Mouse (Mus musculus): Measurements from ENCODE around the gene B2m.

Gene B2m

DNA sequence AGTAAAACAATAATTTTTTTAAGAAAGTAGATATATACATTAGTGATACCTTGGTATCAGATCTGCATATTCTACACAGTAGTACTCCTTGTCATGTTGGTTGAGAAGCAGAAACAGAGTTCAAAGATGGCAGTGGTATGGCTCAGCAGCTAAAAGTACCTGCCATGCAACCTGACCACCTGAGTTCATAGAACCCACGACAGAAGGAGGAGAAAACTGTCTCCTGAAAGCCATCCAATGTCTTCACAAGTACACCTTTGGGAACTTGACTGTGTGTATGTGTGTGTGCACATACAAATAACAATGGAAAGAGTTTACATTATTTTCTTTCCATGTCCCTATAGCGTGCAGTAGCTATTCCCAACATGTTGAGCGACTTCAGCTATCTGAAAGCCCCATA lies 2.2 kb downstream of the B2m start:
- DNase-seq (ENCODE audit: low read depth, low spot score): no peak

DNA sequence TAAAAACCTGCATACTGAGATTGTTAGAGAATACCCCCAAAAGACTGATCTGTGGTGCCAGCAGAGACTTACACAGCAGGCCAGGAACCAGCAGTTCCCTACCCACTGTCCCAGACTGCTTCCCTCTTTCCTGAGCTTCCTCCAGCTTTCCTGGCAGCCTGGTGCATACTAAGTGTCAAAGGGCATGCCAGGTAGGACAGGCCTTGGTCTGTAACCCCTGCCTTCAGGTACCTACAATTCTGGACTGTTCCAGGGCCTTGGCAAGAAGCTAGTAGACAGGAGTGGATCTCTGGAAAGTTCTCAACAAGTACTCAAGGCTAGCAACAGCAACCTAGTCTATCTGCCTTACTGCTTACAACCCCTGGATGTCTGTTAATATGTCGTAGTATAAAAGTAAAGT lies 3.7 kb downstream of the B2m start:
- no peak for DNase-seq (ENCODE audit: low read depth, low spot score)

DNA sequence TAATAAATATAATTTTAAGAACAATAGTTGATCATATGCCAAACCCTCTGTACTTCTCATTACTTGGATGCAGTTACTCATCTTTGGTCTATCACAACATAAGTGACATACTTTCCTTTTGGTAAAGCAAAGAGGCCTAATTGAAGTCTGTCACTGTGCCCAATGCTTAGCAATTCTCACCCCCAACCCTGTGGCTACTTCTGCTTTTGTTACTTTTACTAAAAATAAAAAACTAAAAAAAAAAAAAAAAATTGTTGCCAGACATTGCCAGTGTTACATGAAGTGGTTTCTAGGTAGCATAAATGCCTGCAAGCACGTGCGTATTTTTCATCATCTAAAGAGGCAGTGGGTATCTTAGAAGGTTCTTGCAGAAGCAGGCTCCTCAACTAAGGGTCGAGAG lies 5.4 kb downstream of the B2m start:
- DNase-seq (ENCODE audit: low read depth, low spot score): no peak

DNA sequence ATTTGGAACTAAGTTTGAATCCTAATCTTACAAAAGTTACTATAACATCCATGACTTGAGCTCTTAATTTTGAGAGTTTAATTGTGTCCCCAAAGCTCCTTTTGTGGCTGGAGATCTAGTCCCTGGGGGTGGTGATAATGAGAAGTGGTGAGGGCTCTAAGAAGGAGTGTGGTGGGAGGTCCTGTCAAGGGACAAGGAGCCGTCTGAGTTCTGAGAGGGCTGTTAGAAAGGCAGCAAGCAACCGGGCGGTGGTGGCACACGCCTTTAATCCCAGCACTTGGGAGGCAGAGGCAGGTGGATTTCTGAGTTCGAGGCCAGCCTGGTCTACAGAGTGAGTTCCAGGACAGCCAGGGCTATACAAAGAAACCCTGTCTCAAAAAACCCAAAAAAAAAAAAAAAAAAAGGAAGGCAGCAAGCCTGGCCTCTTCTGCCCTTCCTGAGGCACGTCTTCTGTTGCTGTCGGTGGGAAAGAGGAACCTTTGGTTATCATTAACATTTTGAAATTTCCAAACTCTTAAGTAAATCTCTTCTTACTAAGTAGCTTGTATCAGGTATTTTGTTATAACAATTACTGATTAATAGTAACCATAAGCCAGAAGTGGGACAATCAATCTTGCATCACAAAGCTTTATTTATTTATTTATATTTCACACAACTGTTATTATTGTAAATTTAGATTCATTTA lies 6.3 kb downstream of the B2m start:
- DNase-seq (ENCODE audit: low read depth, low spot score): no peak

DNA sequence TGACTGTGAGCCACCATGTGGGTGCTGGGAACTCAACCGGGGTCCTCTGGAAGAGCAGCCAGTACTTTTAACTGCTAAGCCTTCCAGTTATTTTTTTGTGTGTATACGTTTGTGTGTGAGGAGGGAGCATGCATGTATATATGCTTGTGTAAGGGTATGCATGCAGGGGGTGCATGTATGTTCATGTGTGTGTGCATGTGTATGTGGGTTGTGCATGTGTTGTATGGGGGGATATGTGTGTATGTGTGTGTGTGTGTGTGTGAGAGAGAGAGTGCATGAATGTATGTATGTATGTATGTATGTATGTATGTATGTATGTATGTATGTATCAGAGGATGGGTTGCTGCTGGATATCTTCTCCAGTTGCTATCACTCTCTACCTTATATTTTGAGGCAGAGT lies 7.0 kb downstream of the B2m start:
- no peak for DNase-seq (ENCODE audit: low read depth, low spot score)

DNA sequence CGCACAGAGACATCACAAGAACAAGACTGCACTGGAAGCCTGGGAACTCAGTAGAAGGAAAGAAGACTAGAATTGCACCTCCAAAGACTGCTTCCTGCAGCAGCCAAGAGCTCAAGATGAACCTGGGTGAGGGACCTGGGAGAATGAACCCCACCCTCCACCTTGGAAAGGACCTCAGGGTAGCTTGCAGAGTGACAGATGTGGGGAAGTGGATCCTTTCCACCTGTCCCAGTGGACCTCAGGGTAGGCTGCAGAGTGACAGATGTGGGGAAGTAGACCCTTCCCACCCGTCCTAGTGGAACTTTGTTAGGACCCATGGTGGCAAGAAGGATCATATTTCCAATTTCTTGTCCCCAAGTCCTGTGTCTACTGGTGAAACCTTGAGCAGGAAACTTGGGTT lies 7.8 kb downstream of the B2m start:
- no peak for DNase-seq (ENCODE audit: low read depth, low spot score)

DNA sequence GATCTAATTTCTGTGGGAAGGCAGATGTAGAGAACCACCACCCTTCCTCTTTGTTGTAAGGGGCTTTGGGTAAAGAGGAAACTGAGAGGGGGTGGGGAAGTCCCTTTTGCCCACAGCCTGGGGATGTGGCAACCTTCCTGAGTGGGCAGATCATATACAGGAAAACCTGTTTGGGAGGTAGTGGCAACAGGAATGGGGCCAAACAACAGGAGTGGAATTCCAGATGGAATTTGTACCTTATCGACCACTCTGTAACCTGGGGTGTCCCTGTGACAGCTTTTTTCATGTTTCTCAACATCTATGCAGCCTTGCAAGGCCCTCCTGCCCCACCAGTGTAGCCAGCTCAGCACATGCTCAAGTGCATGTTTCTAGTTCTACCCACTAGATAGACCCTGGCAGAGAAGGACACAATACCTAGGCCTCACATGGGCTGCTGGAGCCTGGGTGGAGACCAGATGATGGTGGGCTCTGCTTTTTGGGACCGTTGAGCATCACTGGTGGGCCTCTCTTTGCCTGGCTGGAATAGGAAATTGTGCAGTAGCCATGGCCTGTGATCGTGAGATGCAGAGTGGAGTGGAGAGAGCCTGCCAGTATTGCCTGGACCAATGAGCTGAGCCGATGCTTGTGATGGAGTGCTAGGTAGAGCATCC lies 8.7 kb downstream of the B2m start:
- DNase-seq (ENCODE audit: low read depth, low spot score): no peak

DNA sequence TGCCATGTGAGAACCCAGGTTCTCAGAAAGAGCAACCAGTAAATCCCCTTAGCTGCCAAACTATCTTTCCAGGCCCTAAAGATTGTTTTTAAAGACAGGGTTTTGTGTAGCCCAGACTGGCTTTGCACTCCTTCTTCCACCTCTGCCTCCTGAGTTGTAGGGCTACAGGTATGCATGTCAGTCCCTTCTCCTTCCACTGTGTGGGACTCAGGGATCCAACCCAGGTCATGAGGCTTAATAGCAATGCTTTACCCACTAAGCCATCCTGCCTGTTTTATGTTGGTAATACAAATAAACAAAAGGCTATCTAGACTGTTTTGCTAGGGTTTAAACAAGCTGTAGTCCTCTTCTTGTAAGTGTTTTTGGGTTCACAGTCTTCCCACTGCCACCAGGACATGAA lies 10.1 kb downstream of the B2m start:
- DNase-seq (ENCODE audit: low read depth, low spot score): no peak

DNA sequence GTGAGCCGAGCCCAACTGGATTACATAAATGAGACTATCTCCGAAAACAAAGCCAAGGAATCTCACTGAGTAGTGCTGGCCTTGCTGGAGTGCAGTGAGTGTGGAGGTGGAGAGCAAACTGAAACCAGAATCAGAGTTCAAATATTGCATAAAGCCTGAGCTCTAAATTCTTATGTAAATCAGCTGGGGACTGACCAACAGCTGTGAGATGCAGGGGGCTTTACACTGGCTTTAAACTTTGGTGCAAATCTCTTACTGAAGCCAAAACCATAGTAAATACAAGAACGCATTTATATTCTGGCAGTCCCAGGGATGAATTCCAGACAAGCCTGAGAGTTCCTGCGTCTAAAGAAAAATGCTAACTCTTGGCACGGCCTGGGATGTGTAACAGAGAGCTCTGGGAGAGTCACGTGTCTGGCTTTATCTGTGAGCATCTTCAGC lies 10.9 kb downstream of the B2m start:
- no peak for DNase-seq (ENCODE audit: low read depth, low spot score)

DNA sequence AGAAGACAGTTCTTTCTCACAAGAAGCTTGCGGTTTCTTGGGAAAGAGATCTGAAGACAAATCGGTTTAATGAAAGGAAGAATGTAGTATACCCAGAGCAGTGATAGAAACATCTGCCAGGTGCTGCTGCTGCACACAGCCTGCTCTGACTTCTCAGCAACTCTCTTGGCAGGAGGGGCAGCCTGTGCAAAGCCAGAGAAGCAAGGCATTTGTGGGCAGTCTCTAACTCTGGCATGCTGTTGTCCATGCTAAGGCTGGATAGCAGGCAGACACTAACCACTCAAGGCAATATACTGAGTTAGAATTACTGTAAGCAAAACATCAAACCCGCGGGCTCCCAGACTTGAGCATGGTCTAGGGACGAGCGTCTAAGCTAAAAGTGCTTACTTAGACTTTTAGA lies 12.2 kb downstream of the B2m start:
- no peak for DNase-seq (ENCODE audit: low read depth, low spot score)

DNA sequence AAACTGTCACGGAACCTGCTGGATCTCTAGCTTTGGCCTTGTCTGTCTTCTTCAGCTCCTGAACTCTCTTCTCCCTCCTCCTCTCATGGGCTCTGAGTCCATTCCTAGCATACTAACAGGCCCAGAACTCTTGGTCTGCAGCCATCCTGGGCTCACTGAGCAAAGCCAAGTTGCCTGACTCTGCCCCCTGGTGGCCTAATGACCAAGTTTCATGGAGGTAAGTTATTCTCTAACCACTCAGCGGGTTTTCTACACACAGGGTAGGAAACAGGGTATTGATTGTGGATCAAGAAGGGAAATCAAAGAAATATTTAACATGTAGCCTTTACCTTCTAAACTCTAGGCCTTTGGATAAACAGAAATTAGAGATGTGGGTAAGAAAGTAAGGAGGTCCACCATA lies 13.2 kb downstream of the B2m start, which contains the start of gene Trim69:
Trim69 (plus strand) TSS at position 21 of the 400 bp plus-strand sequence.
- peak; percentile 63 for DNase-seq (ENCODE audit: low read depth, low spot score)

DNA sequence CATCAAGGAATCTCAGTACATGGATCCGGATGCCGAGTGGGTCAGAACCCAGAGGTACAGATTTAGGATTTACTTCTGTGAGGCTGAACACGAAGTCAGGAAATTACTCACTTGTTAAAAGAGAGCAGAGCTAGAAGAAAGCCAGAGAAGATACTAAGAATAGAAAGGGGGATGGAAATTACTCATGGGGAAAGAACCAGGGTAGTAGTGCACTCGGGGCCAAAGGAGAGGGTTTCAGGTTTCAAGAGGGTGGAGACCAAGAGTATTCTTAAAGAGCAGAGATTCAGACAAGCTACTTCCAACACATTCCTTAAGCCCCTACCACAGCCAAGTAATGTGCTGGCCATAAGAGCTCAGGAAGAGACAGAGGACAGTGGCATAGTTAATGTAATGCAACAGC lies 14.1 kb downstream of the B2m start:
- DNase-seq (ENCODE audit: low read depth, low spot score): no peak

DNA sequence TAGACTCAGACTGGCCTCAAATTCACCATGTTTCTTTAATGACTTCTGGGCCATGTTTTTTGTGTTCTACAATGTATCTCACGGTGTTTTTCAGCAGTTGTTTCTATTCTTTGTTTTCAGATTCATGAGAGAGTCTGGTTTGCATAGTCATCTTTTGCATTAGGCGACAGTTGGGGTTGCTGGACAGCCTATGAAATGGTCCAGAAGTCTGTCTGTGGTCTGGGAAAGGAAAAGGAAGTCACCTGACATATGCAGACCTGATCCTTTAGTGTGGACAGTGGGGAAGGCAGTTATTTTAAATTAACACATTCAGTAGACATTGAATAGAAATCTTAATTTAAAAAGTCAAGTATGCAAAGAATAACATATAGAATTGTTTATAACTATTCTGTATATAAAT lies 15.0 kb downstream of the B2m start:
- no peak for DNase-seq (ENCODE audit: low read depth, low spot score)

DNA sequence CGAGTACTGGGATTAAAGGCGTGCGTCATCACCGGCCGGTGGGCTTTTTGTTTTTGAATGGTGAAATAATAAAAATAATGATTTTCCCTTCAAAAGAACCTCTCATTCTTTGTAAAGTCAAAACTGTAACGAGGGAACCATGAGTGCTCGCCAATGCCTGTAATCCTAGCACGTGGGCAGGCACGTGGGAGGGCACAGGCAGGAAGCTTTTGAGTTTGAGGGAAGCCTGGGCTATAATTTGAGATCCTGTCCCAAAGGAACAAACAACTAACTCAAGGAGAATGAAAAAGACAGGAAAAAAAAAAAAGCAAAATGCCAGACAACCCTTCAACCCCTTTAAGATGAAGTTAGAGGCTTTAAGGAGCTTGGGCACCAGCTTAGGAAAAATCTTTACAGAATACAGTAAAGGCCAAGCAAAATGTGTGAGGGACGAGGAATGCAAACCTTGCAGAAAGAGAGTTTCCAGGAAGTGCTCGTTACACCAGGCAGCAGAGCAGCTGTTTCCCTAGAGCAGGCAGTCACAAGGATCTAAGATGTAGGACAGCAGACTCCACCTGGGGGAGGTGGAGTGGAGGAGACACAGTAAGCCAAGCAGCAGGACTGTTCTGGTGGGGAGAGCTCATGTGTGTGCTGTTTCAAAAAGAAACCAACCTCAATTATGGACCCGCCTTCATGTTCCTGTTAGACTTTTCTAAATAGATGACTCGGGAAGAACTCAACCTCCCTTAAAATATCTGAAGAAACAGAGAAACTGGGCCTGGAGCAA lies 16.1 kb downstream of the B2m start:
- no peak for DNase-seq (ENCODE audit: low read depth, low spot score)

DNA sequence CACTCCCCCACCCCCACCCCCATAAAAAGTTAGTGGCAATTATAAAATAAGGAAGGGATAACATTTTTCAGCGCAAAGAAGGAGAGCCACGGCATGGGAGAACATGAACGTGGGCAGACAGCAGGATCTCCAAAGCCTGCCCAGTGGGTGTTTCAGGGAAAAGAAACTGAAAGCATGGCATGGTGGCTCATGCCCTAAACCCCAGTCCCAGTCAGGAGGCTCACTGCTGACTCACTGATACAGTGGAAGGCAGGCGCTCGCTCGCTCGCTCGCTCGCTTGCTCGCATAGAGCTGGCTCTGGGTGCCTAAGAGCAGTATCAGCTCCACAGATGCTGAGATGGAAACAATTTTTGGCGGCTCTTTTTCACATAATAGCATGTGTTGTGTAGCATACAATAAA lies 16.8 kb downstream of the B2m start:
- DNase-seq (ENCODE audit: low read depth, low spot score): no peak

DNA sequence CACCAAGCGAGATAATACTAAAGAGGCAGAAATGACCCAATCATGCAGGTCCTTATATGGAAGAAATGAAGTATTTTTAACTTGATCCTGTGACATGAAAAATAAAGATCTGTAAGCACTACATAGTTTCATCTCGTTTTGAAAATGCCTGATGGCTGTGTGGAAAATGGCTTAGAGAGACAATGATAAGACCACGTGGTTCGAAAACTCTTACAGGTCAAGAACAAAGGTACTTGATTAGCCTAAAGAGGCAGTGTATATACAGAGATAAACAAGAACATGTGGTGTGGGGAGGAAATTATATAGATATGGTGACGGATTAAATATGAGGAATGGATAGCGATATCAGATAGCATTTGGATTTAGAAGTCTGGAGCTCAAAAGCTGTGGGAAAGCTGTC lies 23.8 kb downstream of the B2m start:
- no peak for DNase-seq (ENCODE audit: low read depth, low spot score)

DNA sequence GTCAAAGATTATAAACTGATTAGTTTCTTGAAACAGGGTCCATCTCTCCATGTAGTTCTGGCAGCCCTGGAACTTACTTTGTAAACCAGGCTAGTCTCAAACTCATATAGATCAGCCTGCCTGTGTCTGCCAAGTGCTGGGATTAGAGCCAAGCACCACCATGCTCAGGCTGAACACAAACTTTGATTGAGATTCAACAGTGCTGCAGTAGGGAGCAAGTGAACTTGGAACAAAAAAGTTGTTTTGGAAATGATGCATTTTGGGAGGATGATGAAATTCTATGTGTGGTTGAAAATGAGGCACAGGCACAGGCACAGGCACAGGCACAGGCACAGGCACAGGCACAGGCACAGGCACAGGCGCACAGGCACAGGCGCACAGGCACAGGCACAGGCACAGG lies 24.7 kb downstream of the B2m start:
- DNase-seq (ENCODE audit: low read depth, low spot score): no peak

DNA sequence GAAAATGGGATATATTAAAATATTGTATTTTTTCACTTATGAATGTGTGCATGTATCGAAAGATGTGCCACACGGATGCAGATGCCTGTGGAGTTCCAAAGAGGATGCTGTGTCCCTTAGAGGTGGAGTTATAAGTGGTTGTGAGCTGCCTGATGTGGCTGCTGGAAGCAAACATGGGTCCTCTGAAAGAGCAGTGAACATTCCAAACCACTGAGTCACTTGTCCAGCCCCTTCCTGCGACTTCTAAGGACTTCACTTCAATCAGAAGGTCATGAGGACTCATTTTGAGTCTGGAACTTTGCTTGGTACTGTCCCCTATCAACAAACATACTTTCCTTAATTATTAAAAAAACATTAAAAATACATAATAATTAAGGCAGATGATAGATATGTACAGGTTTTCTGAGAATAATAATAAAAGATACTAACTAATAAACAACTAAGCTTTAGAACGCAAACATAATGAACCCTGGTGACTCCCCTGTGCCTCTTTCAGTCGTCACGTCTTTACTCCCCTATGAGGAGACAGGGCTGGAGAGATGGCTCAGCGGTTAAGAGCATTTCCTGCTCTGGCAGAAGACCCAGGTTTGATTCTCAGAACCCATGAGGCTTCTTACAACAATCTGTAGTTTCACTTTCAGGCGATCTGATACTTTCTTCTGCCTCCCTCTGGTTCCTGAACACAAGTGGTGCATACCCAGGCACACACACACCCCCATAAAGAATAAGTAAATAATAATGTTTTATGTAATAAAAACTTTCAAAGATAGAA lies 32.8 kb downstream of the B2m start:
- DNase-seq (ENCODE audit: low read depth, low spot score): no peak

DNA sequence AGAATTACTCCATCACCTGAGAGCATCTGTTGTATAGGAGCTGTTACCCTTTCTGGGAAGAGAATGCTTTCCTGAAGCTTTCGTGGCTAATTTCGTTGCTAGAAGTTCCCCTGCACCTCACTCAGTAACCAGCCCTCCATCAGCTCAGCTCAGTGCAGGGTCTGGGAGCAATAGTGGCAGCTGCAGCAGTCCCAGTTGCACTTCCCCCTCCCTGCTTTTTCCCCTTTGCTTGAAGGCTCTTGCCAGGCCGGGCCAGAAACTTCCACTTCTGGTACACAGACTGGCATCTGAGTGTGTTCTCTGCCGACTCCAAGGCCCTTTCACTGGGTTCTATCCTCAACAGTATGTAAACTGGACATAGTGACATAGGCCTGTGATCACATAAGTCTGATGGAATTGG lies 37.6 kb downstream of the B2m start:
- DNase-seq (ENCODE audit: low read depth, low spot score): no peak

DNA sequence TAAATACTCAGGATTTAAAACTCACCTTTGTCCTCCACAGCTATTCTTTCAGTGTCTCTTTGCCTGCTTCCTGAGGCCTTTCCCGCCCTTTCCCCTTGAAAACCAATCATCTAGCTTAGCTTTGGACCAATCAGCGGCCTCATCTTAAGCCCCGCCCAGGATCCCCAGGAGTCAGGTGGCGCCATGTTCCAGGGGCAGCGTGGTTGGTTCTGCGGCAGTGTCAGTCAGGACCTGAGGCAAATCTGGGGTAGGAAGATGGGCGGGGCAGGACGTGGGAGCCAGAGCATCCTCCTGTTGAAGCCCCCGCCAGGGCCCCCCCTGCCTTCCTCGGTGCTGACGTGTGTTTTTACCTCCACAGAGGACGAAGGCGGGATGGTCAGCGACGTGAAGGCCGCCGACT lies 38.6 kb downstream of the B2m start, which contains the start of the genes Patl2 and Terb2:
Patl2 (minus strand) TSS at position 84 of the 400 bp plus-strand sequence.
Terb2 (plus strand) TSS at position 167 of the 400 bp plus-strand sequence.
- DNase-seq (ENCODE audit: low read depth, low spot score): no peak

DNA sequence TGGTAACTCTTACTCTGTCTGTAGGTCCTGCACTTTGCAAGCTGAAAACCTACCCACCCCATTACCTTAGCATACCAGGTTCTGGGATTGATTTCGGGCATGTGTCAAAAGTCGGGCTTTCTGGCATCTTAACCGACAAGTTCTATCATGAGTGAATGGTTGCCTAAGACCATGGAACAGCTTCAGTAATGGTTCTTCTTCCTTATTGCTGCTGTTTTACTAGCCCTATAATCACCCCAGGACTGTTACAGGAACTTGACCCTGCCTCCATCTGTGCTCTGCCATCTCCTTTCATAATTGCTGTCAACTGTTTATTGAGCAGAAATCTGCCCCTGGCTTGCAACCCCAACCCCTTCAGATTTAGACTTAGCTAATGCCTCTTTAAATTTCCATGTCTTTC lies 39.3 kb downstream of the B2m start:
- DNase-seq (ENCODE audit: low read depth, low spot score): no peak

DNA sequence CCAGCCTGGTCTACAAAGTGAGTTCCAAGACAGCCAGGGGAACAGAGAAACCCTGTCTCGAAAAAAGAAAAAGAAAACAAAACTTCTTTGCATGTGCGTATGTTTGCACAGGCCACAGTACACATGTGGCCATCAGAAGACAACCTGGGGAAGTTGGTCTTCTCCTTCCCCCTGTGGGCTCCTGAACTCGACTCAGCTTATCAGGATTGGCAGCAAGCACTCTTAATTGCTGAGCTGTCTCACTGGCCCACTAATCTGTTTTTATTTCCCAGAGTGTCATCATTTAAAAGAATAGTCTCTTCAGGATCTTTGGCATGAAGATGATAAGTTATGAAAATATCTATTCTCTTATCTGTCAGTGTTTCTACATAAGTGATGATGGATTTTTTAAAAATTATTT lies 44.4 kb downstream of the B2m start:
- no peak for DNase-seq (ENCODE audit: low read depth, low spot score)

Data from c-Kit-negative CD71-positive TER-119-positive erythroid progenitor cells, embryonic 14.5 days (primary cell).